In genomic region chr11:78095144-78095516, GRCm38 (mm10) we compare ENCODE assay signal across 8 mouse cellular contexts. TPM values are rescaled to one million over a fixed set of nuclear protein-coding genes. Genes with fewer than 3 reads are reported as not detected.
A peak's percentile ranks its signal among the peaks of the same experiment; 100 is the strongest.
DNase-seq lines count a peak whose midpoint lies in the region; ATAC-seq and TF ChIP-seq lines count a peak whose summit lies in the region.

No protein-coding gene starts in this region.

- H3K4me3 ChIP-seq in layer of hippocampus, adult 2 months, result peak overlapping the region; percentile 92
- peak overlapping the region; percentile 71 for H3K4me3 ChIP-seq in embryonic facial prominence, embryonic 12.5 days
- H3K4me3 ChIP-seq in intestine, embryonic 15.5 days (replicated peaks), result peak overlapping the region; percentile 70
- peak overlapping the region; percentile 71 for H3K4me3 ChIP-seq in neural tube, embryonic 12.5 days

- no peak for ATAC-seq in embryonic facial prominence, embryonic 12.5 days (ENCODE audit: insufficient number of reproducible peaks, insufficient read depth, low FRiP score, low TSS enrichment)
- no peak for ATAC-seq in intestine, embryonic 15.5 days
- no peak for ATAC-seq in neural tube, embryonic 12.5 days (ENCODE audit: low FRiP score, low read depth)

- WGBS in embryonic facial prominence, embryonic 12.5 days, result 31% methylated on average over 5 of the region's 5 CpGs
- WGBS in intestine, embryonic 15.5 days, result 22% methylated on average over 5 of the region's 5 CpGs
- 34% methylated on average over 5 of the region's 5 CpGs for WGBS in neural tube, embryonic 12.5 days

- no peaks in the 10 kb centered on the region for H3K9me3 ChIP-seq in embryonic facial prominence, embryonic 12.5 days
- H3K9me3 ChIP-seq in intestine, embryonic 15.5 days, result no peaks in the 10 kb centered on the region
- no peaks in the 10 kb centered on the region for H3K9me3 ChIP-seq in neural tube, embryonic 12.5 days

- no peak for TF ChIP-seq CTCF in layer of hippocampus, adult 2 months (conservative IDR thresholded peaks at IDR 0.05)

- peak overlapping the region; percentile 77 for H3K4me2 ChIP-seq in embryonic facial prominence, embryonic 12.5 days (replicated peaks)
- H3K4me2 ChIP-seq in intestine, embryonic 15.5 days (replicated peaks), result peak overlapping the region; percentile 82
- peak overlapping the region; percentile 81 for H3K4me2 ChIP-seq in neural tube, embryonic 12.5 days (replicated peaks)

- H3K36me3 ChIP-seq in embryonic facial prominence, embryonic 12.5 days, result no peaks in the 10 kb centered on the region
- H3K36me3 ChIP-seq in intestine, embryonic 15.5 days, result no peaks in the 10 kb centered on the region
- peaks cover 3% of the 10 kb centered on the region for H3K36me3 ChIP-seq in neural tube, embryonic 12.5 days

- no peak for DNase-seq in layer of hippocampus, adult 2 months (ENCODE audit: low spot score in 2 of 2)
- no peak for DNase-seq in layer of hippocampus, adult 9-11 months
- DNase-seq in adipocyte (ENCODE audit: low spot score), result no peak
- no peak for DNase-seq in ovary, postnatal 14 days (ENCODE audit: low spot score)
- no peak for DNase-seq in right cerebral cortex, adult 2 months (ENCODE audit: low spot score in 2 of 2)

- peak overlapping the region; percentile 92 for H3K27ac ChIP-seq in layer of hippocampus, adult 2 months
- 0 out of 2 replicates have a peak overlapping the region, but pooled peaks have one; percentile 73 for H3K27ac ChIP-seq in embryonic facial prominence, embryonic 12.5 days
- H3K27ac ChIP-seq in intestine, embryonic 15.5 days, result no peak overlapping the region
- peak overlapping the region; percentile 29; the same call in 1 of the 2 replicates for H3K27ac ChIP-seq in neural tube, embryonic 12.5 days

- H3K27me3 ChIP-seq in embryonic facial prominence, embryonic 12.5 days, result no peaks in the 10 kb centered on the region
- no peaks in the 10 kb centered on the region for H3K27me3 ChIP-seq in intestine, embryonic 15.5 days (replicated peaks)
- no peaks in the 10 kb centered on the region for H3K27me3 ChIP-seq in neural tube, embryonic 12.5 days (replicated peaks)

- peaks cover 21% of the 10 kb centered on the region for H3K4me1 ChIP-seq in embryonic facial prominence, embryonic 12.5 days
- H3K4me1 ChIP-seq in intestine, embryonic 15.5 days (replicated peaks), result peaks cover 9% of the 10 kb centered on the region; the same call in 1 of the 2 replicates
- H3K4me1 ChIP-seq in neural tube, embryonic 12.5 days, result peaks cover 23% of the 10 kb centered on the region

- peak overlapping the region; percentile 79 for H3K9ac ChIP-seq in embryonic facial prominence, embryonic 12.5 days
- peak overlapping the region; percentile 68 for H3K9ac ChIP-seq in intestine, embryonic 15.5 days
- peak overlapping the region; percentile 78 for H3K9ac ChIP-seq in neural tube, embryonic 12.5 days

RNA-seq across cellular contexts. Expression of gene Fam222b, which starts 0.7 kb away (rescaled TPM):
- total RNA-seq in layer of hippocampus, adult 2 months (2021), result 10 to 100 TPM; 29.5 to 30.3 TPM
- polyA plus RNA-seq in embryonic facial prominence, embryonic 12.5 days (2016; fragmentation: Nextera tagmentation; extraction: Ambion mirVana), result 15.1 and 15.7 TPM in 2 replicates
- polyA plus RNA-seq in intestine, embryonic 15.5 days (2015; fragmentation: Nextera tagmentation; extraction: Ambion mirVana), result 13.1 and 13.3 TPM in 2 replicates
- polyA plus RNA-seq in neural tube, embryonic 12.5 days (2016; fragmentation: Nextera tagmentation; extraction: Ambion mirVana), result 25.3 and 27.9 TPM in 2 replicates

RNA-seq across cellular contexts. Expression of gene Eral1, which starts 14.9 kb away (rescaled TPM):
- total RNA-seq in layer of hippocampus, adult 2 months (2021), result 10 to 100 TPM; 19.5 to 20.1 TPM
- 33.7 and 35.9 TPM in 2 replicates for polyA plus RNA-seq in embryonic facial prominence, embryonic 12.5 days (2016; fragmentation: Nextera tagmentation; extraction: Ambion mirVana)
- 30.8 and 31.6 TPM in 2 replicates for polyA plus RNA-seq in intestine, embryonic 15.5 days (2015; fragmentation: Nextera tagmentation; extraction: Ambion mirVana)
- 29.7 and 32.4 TPM in 2 replicates for polyA plus RNA-seq in neural tube, embryonic 12.5 days (2016; fragmentation: Nextera tagmentation; extraction: Ambion mirVana)

RNA-seq across cellular contexts. Expression of gene Flot2, which starts 57.4 kb away (rescaled TPM):
- total RNA-seq in layer of hippocampus, adult 2 months (2021), result 10 to 100 TPM; 70.9 to 77.4 TPM
- polyA plus RNA-seq in embryonic facial prominence, embryonic 12.5 days (2016; fragmentation: Nextera tagmentation; extraction: Ambion mirVana), result 51.8 and 54.1 TPM in 2 replicates
- polyA plus RNA-seq in intestine, embryonic 15.5 days (2015; fragmentation: Nextera tagmentation; extraction: Ambion mirVana), result 44.0 and 44.2 TPM in 2 replicates
- polyA plus RNA-seq in neural tube, embryonic 12.5 days (2016; fragmentation: Nextera tagmentation; extraction: Ambion mirVana), result 74.8 and 81.0 TPM in 2 replicates
